Mouse (Mus musculus) liver, adult 2 months (tissue): Measurements from ENCODE around the gene Gm9857. TPM values are rescaled to one million over a fixed set of nuclear protein-coding genes. Genes with fewer than 3 reads are reported as not detected.

Experiments
- DNase-seq: peaks from one replicate; pipeline ENCODE4 v3.0.0-alpha.2; 2011; ENCODE audit warnings: low read depth, low spot score; ENCODE audit errors: extremely low read depth
- H3K27ac ChIP-seq: fragments of 200-500 bp; replicated peaks from 2 replicates; pipeline ENCODE4 v1.5.1; 2012; ENCODE audit warnings: low read depth, mild to moderate bottlenecking, control low read depth, inconsistent platforms, low read length; ENCODE audit not compliant: insufficient read depth
- H3K27me3 ChIP-seq: fragments of 200-500 bp; 2 replicates; pipeline ENCODE4 v1.6.1; 2012; ENCODE audit warnings: mild to moderate bottlenecking, moderate library complexity, low read length, inconsistent platforms; ENCODE audit not compliant: control insufficient read depth, insufficient read depth
- H3K36me3 ChIP-seq: fragments of 200-500 bp; 2 replicates; pipeline ENCODE4 v1.6.1; 2012; ENCODE audit warnings: low read length, inconsistent platforms; ENCODE audit not compliant: control insufficient read depth, insufficient read depth
- H3K4me1 ChIP-seq: fragments of 200-500 bp; 2 replicates; pipeline ENCODE4 v1.6.1; 2011; ENCODE audit warnings: low read length; ENCODE audit not compliant: control insufficient read depth, insufficient read depth
- H3K4me3 ChIP-seq: fragments of 200-500 bp; 2 replicates; pipeline ENCODE4 v1.5.1; 2011; ENCODE audit warnings: low read depth, mild to moderate bottlenecking, control low read depth, low read length, moderate library complexity; ENCODE audit not compliant: insufficient read depth
- H3K79me2 ChIP-seq: fragments of 200-500 bp; 2 replicates; pipeline ENCODE4 v1.6.1; 2012; ENCODE audit warnings: inconsistent platforms, mild to moderate bottlenecking, low read length, moderate library complexity; ENCODE audit not compliant: control insufficient read depth, insufficient read depth
- H3K9ac ChIP-seq: fragments of 200-500 bp; 2 replicates; pipeline ENCODE4 v1.6.1; 2012; ENCODE audit warnings: low read depth, mild to moderate bottlenecking, control low read depth, inconsistent platforms, low read length
- CTCF ChIP-seq: fragments of 200-500 bp; IDR thresholded peaks from 2 replicates; pipeline ENCODE4 v1.5.1; 2011; ENCODE audit warnings: low read depth, low read length, control low read depth
- POLR2A ChIP-seq: fragments of 200-500 bp; IDR thresholded peaks from 2 replicates; pipeline ENCODE4 v1.6.1; 2011; ENCODE audit warnings: low read length, control low read depth; ENCODE audit not compliant: insufficient read depth; ENCODE audit errors: extremely low read depth
- WGBS: fragments of 180-500 bp; shearing (Covaris S2); methylation state at CpG from one replicate; pipeline ENCODE4 v1.1.7; 2018; 5-methylcytosine and 5-hydroxymethylcytosine counted together
- polyA plus RNA-seq: library from polyadenylated mRNA; depleted of rRNA; stranded (reverse); fragments of >200 nt; gene quantifications from 2 replicates; pipeline ENCODE4 v1.2.3, GENCODE M21; 2012
- total RNA-seq: library from RNA; depleted of rRNA; stranded (reverse); fragments of >200 nt; gene quantifications from 2 replicates; pipeline ENCODE4 v1.2.3, GENCODE M21; 2014

Gm9857 gene
- total and polyA plus RNA-seq, 2 experiments: not detected

DNA sequence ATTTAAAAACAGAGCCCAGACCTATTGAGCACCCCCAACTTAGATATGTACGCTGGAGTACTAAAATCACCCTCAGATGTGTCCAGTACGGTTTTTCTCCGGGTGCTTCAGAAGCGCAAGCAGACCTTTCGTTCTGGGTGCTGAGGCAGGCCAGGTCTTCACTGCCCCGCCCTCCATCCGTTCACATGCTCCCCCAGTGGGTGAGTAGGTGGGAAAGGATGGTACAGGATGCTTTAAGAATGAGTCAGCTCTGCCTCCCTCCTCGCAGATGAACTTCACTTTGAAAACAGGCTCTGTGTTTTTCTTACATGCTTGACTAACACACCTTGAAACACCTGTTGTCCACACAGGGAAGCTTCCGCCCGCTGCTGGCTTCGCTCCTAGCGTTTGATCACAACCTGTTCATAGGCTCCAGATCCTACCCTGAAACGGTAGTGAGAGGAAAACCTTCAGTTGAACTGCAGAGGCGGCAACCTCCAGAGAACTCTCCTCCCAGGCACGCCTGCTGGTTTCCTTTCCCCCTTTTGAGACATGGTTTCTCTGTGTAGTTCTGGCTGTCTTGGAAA is 34.8 kb upstream of the Gm9857 start:
- H3K27ac ChIP-seq: no peak overlapping the region
- DNase-seq: no peak
- H3K9ac ChIP-seq: no peak overlapping the region
- H3K27me3 ChIP-seq: no peaks in the 10 kb centered on the region
- 88% methylated on average over 15 of the region's 15 CpGs for WGBS
- no peak for TF ChIP-seq POLR2A
- no peak for TF ChIP-seq CTCF
- no peak overlapping the region for H3K4me3 ChIP-seq
- no peaks in the 10 kb centered on the region for H3K36me3 ChIP-seq
- no peaks in the 10 kb centered on the region for H3K4me1 ChIP-seq
- no peaks in the 10 kb centered on the region for H3K79me2 ChIP-seq

DNA sequence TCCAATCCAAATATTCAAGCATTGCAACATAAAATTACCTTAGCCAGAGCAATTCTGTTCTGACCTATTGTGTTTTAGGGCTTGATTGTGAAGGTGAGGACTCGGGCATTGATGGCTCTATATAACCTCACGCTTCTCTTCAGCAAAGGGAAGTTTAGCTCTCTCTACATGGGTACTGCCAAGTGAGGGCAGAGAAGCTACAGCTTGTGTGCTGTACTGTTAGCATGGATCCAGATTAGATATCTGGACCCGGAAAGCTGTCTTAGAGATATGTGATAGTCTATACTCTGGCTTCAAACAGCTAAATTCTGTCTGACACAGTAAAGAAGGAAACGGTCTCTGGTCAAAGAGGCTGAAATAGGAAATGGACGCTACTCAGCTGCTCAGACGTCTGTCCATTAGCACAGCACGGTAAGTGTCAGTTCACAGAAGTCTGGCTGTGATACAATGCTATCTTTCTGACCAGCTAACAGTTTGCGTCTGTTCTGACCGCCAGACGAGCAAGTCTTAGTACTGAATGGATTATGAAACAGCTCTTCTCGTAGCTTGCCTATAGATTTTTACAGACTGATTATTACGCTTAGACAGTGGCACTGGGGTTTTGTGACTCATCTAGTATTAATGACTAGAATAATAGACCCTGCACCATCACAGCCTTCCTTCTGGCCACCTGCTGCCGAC is 33.9 kb upstream of the Gm9857 start:
- WGBS: 84% methylated on average over 13 of the region's 13 CpGs
- Histone ChIP-seq H3K4me3 (no peak overlapping the region), H3K36me3 (no peaks in the 10 kb centered on the region)

DNA sequence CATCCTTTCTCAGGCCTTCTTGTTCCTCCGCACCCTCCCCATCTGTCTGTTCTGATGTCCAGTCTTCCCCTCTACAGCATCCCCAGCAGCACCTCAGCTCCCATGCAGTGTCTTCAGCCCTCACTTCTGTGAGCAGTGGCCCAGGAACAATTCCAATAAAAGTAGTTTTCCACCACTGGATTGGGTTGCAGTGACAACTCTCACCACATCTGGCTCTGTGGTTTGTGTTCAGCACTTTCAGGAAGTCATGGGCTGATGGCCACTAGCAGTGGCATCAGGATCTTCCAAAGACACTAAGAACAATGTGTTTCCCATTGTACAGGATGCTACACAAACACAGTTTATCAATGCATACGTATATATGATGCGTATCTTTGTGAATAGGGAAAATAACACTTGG is 25.8 kb upstream of the Gm9857 start:
- Histone ChIP-seq H3K27ac (no peak overlapping the region), H3K27me3 (no peaks in the 10 kb centered on the region), H3K79me2 (no peaks in the 10 kb centered on the region), H3K9ac (no peak overlapping the region), H3K4me1 (no peaks in the 10 kb centered on the region), H3K4me3 (no peak overlapping the region), H3K36me3 (no peaks in the 10 kb centered on the region)
- no peak for TF ChIP-seq POLR2A
- no peak for TF ChIP-seq CTCF
- DNase-seq: no peak
- WGBS: 93% methylated on average over 3 of the region's 3 CpGs

More for the DNA sequence above, 33.9 kb upstream of the Gm9857 start:
- Histone ChIP-seq H3K27ac (no peak overlapping the region), H3K27me3 (no peaks in the 10 kb centered on the region), H3K9ac (no peak overlapping the region), H3K79me2 (no peaks in the 10 kb centered on the region), H3K4me1 (no peaks in the 10 kb centered on the region)
- TF ChIP-seq CTCF (no peak), POLR2A (no peak)
- DNase-seq: no peak

DNA sequence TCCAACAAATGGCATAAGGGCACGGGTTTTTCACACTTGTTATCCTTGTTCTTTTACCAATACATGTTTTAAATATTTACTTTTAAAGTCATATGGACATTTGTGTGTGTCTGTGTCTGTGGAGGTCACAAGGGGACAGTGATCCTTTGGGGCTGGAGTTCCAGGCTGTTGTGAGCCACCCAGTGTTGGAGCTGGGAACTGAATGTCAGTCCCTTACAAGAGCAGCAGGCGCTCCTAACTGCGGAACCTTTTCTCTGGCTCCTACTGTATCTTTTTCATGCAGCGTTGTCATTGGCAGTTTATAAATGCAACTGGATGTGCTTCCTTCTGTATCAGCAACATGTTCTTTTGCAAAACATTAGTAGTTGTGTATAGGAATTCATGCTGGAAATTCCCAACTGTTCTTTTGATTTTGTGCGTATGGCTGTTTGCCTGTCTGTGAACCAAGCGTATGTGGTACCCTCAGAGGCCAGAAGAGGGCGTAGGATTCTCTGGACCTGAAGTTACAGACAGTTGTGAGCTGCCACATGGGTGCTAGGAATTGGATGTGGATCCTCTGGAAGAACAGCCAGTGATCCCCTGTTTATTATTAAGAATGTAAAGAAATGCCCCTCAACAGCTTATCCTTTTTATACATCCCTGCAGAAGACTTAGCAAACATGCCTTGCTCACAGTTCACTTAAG is 24.3 kb upstream of the Gm9857 start:
- Histone ChIP-seq H3K36me3 (no peaks in the 10 kb centered on the region), H3K27ac (no peak overlapping the region), H3K9ac (no peak overlapping the region), H3K27me3 (no peaks in the 10 kb centered on the region), H3K4me1 (no peaks in the 10 kb centered on the region), H3K4me3 (no peak overlapping the region), H3K79me2 (no peaks in the 10 kb centered on the region)
- 72% methylated on average over 7 of the region's 7 CpGs for WGBS
- peak; percentile 20; the same call in 1 of the 2 replicates for TF ChIP-seq CTCF
- no peak for TF ChIP-seq POLR2A
- peak; percentile 2 for DNase-seq

DNA sequence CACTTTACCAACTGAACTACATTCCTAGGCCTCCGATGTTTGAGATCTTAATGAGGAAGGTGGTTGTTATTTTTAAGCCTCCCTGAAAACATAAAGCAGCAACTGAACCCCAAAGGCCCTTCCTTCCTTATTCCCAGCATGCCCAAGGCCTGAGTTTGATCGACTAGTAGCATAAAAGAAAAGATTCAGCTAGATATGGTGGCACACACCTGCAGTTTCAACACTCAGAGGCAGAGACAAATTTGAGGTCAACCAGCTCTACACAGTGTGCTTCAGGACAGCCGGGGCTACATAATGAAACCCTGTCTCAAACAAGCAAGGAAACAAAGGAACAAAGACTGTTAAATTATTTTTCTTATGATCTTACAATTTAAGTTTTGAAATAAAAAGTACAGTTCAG is 23.5 kb upstream of the Gm9857 start:
- H3K79me2 ChIP-seq: no peaks in the 10 kb centered on the region
- 88% methylated on average over 3 of the region's 3 CpGs for WGBS
- no peaks in the 10 kb centered on the region for H3K4me1 ChIP-seq
- no peak for DNase-seq
- no peak overlapping the region for H3K4me3 ChIP-seq
- no peak overlapping the region for H3K9ac ChIP-seq
- no peaks in the 10 kb centered on the region for H3K27me3 ChIP-seq
- no peak for TF ChIP-seq CTCF
- TF ChIP-seq POLR2A: no peak
- H3K27ac ChIP-seq: no peak overlapping the region
- no peaks in the 10 kb centered on the region for H3K36me3 ChIP-seq

DNA sequence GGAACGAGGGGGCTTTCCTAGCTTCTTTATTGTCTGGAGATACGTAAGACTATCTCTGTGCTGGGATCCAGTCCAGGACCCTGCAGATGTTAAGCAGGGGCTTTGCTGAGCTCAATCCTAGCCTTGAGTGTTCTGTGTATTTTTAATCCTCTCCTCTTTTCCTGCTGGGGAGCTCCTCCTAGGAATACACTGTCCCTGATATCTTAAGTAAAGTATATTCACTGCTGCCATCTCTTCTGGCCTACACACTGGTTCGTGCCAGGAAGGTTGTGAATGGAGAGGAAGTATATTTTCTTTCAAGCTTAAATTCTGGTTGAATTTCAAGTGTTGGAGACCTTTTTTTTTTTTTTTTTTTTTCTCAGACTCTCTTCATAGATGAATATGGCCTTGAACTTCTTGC is 23.0 kb upstream of the Gm9857 start:
- Histone ChIP-seq H3K79me2 (no peaks in the 10 kb centered on the region), H3K27ac (no peak overlapping the region), H3K9ac (no peak overlapping the region), H3K4me1 (no peaks in the 10 kb centered on the region), H3K4me3 (no peak overlapping the region), H3K36me3 (no peaks in the 10 kb centered on the region), H3K27me3 (no peaks in the 10 kb centered on the region)
- no peak for TF ChIP-seq CTCF
- TF ChIP-seq POLR2A: no peak
- WGBS: 91% methylated on average over 3 of the region's 3 CpGs
- no peak for DNase-seq
